Mouse (Mus musculus): Measurements from ENCODE around the gene Ptma.

Gene Ptma

DNA sequence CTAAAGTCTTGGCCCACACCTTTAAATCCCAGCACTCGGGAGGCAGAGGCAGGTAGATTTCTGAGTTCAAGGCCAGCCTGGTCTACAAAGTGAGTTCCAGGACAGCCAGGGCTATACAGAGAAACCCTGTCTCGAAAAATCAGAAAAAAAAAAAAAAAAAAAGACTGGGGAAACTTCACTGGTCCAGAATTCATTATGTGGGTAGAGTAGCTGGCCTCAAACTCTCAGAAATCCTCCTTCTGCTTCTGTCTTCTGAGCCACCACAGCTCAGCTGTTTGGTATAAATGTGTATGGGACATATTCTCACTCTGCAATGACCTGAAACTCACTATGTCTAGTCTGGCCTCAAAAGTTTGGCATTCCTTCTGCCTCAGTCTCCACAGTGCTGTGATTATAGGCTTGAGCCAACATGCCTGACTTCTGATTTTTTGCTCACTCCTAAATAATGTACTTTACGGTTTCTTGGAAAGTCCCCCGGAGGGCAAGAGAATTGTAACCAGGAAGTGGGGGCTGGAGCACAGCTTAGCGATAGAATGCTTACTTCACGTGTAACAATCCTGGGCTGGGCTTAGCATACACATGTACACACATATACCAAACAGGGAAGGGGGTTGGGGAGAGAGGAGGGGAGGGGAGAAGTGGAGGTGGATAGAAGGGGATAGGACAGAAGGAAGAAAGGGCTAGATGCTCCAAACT lies 10.7 kb upstream of the Ptma start:
- H3K9me3 ChIP-seq (ENCODE audit: low read length) = no peaks in the 10 kb centered on the region
- no peaks in the 10 kb centered on the region for H3K36me3 ChIP-seq (ENCODE audit: insufficient read depth, low read length)
- H3K4me3 ChIP-seq (replicated peaks; ENCODE audit: low read length) = no peak overlapping the region
- peaks cover 35% of the 10 kb centered on the region for H3K4me1 ChIP-seq (replicated peaks; ENCODE audit: low read depth, low read length)
- H3K27me3 ChIP-seq (ENCODE audit: insufficient read depth, low read length) = no peaks in the 10 kb centered on the region
- no peak for TF ChIP-seq CTCF (conservative IDR thresholded peaks at IDR 0.05; ENCODE audit: low read length)
- no peak for TF ChIP-seq POU5F1 (IDR thresholded peaks at IDR 0.05; ENCODE audit: borderline replicate concordance, low read length)
- TF ChIP-seq NANOG (IDR thresholded peaks at IDR 0.05; ENCODE audit: borderline replicate concordance, low read length) = no peak

DNA sequence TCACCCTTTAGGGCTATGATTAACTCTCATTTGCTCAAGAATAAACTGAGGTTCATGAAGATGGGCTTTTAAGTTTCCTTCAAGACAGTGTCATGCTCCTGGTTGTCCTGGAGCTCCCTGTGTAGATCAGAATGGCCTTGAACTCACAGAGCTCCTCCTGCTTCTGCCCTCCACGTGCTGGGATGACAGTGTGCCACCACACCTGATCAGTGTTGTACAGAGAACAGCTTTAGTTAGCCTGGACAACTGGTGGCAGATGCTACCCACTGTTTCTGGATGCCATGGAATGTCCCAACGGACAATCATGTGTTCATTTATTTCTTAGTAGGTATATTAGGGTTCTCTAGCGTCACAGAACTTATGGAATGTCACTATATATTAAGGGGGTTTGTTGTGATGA lies 9.4 kb upstream of the Ptma start:
- Histone ChIP-seq H3K9me3 (ENCODE audit: low read length) (no peaks in the 10 kb centered on the region), H3K27me3 (ENCODE audit: insufficient read depth, low read length) (no peaks in the 10 kb centered on the region)
- no peak for TF ChIP-seq POU5F1 (IDR thresholded peaks at IDR 0.05; ENCODE audit: borderline replicate concordance, low read length)
- no peak for TF ChIP-seq NANOG (IDR thresholded peaks at IDR 0.05; ENCODE audit: borderline replicate concordance, low read length)
- no peak for TF ChIP-seq CTCF (conservative IDR thresholded peaks at IDR 0.05; ENCODE audit: low read length)

DNA sequence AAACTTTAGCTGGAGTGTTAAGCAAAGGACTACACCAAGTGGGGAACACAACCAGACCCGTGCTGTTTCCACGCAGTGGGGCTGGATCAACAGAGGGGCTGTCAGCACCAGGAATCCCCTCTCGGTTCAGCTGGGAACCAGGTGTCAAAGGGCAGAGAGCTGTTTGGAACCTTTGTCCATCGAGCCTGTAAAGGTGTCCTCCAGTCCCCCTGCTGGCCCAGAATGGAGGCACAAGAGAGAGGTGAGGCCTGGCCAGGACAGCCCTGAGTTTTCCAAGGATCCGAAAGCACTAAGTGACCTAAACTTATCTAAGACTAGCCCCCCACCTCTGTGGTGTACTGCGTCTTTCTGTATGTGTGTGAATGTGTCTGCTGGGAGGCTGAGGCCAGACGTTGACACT lies 6.2 kb upstream of the Ptma start:
- no peaks in the 10 kb centered on the region for H3K36me3 ChIP-seq (ENCODE audit: insufficient read depth, low read length)
- no peak overlapping the region for H3K4me3 ChIP-seq (replicated peaks; ENCODE audit: low read length)
- no peaks in the 10 kb centered on the region for H3K27me3 ChIP-seq (ENCODE audit: insufficient read depth, low read length)
- H3K9me3 ChIP-seq (ENCODE audit: low read length) = no peaks in the 10 kb centered on the region
- TF ChIP-seq POU5F1 (IDR thresholded peaks at IDR 0.05; ENCODE audit: borderline replicate concordance, low read length) = no peak
- no peak for TF ChIP-seq NANOG (IDR thresholded peaks at IDR 0.05; ENCODE audit: borderline replicate concordance, low read length)
- 0 out of 2 replicates have a peak, but pooled peaks have one; percentile 13 for TF ChIP-seq CTCF (conservative IDR thresholded peaks at IDR 0.05; ENCODE audit: low read length)
- H3K4me1 ChIP-seq (replicated peaks; ENCODE audit: low read depth, low read length) = peaks cover 53% of the 10 kb centered on the region

More for the DNA sequence above, 9.4 kb upstream of the Ptma start:
- H3K36me3 ChIP-seq (ENCODE audit: insufficient read depth, low read length) = no peaks in the 10 kb centered on the region
- H3K4me3 ChIP-seq (replicated peaks; ENCODE audit: low read length) = no peak overlapping the region
- peaks cover 35% of the 10 kb centered on the region for H3K4me1 ChIP-seq (replicated peaks; ENCODE audit: low read depth, low read length)

DNA sequence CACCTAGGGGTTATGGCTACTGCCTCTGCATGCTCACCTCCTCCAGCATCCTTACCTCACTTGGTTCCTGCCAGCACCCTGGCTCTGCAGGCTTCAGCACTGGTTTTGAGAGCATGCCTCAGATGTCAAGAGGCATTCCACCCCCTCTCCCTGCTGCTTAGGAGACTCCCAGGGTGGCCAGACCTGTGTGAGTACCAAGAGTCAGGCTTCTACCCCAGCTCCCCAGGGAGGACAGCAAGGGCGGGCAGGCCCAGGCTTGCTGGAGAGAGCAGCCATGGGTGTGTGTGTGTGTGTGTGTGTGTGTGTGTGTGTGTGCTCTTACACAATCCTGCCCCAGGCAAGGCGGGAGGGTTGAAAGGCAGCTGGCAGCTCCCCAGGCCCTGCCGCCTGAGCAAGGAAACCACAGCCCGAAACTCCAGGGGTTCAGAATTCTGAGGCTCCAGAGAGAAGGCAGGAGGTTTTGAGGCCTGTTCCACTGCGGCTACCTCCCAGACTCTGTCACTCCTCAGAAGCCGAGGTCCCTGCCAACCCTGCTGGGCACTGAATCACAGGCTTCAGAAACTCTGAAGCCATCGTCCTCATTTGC lies 4.1 kb upstream of the Ptma start:
- Histone ChIP-seq H3K4me3 (replicated peaks; ENCODE audit: low read length) (peak overlapping the region; percentile 71), H3K27me3 (ENCODE audit: insufficient read depth, low read length) (no peaks in the 10 kb centered on the region), H3K9me3 (ENCODE audit: low read length) (no peaks in the 10 kb centered on the region), H3K4me1 (replicated peaks; ENCODE audit: low read depth, low read length) (peaks cover 47% of the 10 kb centered on the region), H3K36me3 (ENCODE audit: insufficient read depth, low read length) (peaks cover under 1% of the 10 kb centered on the region; the same call in 1 of the 2 replicates)
- TF ChIP-seq CTCF (conservative IDR thresholded peaks at IDR 0.05; ENCODE audit: low read length) (no peak), POU5F1 (IDR thresholded peaks at IDR 0.05; ENCODE audit: borderline replicate concordance, low read length) (no peak)

DNA sequence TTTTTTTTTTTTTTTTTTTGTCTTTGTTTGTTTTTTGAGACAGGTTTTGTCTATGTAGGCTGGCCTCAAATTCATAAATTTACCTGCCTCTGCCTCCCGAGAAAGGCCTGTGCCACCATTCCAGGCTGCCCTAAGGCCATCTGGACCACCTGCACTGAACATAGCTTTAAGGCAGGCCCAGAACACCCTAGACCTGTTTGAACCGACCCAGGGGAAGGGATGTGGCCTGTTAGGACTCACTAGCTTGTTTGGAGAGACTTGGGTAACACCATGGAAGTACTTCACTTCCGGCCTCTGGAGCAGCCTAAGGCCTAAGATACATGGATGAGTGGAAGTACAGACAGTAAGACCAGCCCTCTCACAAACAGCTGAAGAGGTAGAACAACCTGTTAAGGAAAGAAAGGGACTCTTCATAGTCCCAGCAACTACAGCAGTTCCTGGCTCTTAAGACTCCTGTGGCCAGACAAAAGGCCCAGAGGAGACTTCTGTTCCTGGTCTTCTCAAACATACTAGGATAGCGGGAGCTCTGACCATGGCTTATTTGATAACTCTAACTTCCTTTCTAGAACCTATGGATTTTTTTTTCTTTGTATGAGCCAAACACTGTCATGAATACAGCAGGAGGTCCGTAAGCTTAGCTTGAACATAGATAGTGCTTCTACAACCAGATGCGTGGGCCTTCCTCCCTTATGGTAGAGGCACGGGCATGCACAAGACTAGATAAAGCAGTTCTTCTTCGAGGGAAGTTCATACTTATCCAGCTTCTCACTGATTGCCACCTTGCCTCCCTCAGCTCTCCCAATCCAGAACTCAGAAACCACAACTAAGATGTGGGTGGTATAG lies 2.5 kb upstream of the Ptma start:
- Histone ChIP-seq H3K4me1 (replicated peaks; ENCODE audit: low read depth, low read length) (peaks cover 48% of the 10 kb centered on the region), H3K27me3 (ENCODE audit: insufficient read depth, low read length) (no peaks in the 10 kb centered on the region), H3K9me3 (ENCODE audit: low read length) (no peaks in the 10 kb centered on the region), H3K4me3 (replicated peaks; ENCODE audit: low read length) (peak overlapping the region; percentile 99), H3K36me3 (ENCODE audit: insufficient read depth, low read length) (peaks cover 15% of the 10 kb centered on the region)
- TF ChIP-seq NANOG (IDR thresholded peaks at IDR 0.05; ENCODE audit: borderline replicate concordance, low read length) (no peak), POU5F1 (IDR thresholded peaks at IDR 0.05; ENCODE audit: borderline replicate concordance, low read length) (no peak), CTCF (conservative IDR thresholded peaks at IDR 0.05; ENCODE audit: low read length) (no peak)

DNA sequence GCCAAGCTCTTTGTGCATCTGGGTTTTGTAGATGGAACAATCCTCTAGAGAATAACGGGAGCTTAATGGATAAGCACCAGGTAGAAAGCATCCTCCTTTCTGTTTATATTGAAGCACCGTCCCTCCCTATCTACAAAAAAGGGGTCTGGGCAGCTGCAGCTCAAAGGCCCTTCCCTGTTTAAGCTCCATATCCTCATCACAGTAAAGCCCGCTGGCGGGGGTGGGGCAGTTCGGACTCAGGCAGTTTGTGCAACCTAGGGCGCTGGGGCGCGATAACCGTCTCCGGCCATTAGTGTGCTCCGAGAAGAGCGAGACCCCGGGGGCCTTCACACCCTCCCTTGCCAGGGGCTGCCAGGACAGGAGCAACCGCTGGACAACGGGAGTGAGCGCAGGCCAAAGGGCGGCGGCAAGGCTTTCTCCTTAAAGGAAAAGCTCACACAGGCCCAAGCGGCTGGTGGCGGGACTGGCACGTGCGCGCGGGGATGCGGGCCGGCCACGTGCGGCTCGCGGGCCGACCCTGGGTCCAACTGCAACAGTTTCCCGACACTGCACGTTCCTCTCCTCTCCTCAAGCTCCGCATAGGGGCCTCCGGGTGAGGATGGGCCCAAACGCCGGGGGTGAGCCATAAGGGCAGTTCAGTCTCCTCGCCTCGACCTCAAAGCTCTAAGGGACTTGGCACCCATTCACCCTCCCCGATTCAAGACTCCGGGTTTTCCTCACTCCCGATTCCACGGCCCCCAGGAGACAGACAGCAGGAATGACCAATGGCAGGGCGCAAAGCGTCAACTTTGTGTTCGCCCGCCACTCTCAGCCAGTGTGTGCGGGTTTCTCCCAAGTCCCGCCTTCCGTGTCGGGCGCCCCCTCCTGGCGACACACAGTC lies 1.7 kb upstream of the Ptma start:
- H3K4me3 ChIP-seq (replicated peaks; ENCODE audit: low read length) = peak overlapping the region; percentile 99
- no peaks in the 10 kb centered on the region for H3K9me3 ChIP-seq (ENCODE audit: low read length)
- H3K4me1 ChIP-seq (replicated peaks; ENCODE audit: low read depth, low read length) = peaks cover 56% of the 10 kb centered on the region
- no peaks in the 10 kb centered on the region for H3K27me3 ChIP-seq (ENCODE audit: insufficient read depth, low read length)
- TF ChIP-seq CTCF (conservative IDR thresholded peaks at IDR 0.05; ENCODE audit: low read length) (peak; percentile 65), POU5F1 (IDR thresholded peaks at IDR 0.05; ENCODE audit: borderline replicate concordance, low read length) (no peak)
- H3K36me3 ChIP-seq (ENCODE audit: insufficient read depth, low read length) = peaks cover 24% of the 10 kb centered on the region

DNA sequence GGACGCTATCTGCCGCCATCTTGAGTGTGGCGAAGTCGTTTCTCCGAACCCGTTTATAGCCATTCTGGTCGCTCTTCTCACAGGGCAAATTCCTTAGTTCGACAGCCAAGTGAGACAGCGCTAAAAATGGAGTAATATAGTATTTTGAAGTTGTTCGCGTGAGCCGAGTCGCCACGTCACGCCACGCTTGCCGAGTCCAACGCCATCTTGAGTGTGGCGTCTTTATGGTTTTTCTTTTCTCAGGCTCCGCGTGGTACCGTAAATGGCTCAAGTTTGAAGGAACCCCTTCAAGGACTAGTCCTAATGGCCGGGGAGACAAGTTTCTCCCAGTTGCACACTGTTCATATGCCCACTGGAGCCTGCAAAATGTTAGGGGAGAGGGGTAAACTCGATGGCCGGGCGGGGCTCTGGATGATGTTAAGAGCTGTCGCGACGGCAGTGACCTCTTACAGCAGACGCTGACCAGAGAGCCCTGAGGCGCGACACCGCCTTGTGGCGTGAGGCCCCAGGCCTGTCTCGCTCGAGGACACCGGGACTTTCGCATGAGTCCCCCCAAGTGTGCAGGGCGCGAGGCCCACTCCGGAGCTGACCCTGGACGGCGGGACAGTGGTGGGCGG lies 919 bp upstream of the Ptma start:
- Histone ChIP-seq H3K9me3 (ENCODE audit: low read length) (no peaks in the 10 kb centered on the region), H3K36me3 (ENCODE audit: insufficient read depth, low read length) (peaks cover 26% of the 10 kb centered on the region), H3K4me1 (replicated peaks; ENCODE audit: low read depth, low read length) (peaks cover 51% of the 10 kb centered on the region), H3K27me3 (ENCODE audit: insufficient read depth, low read length) (no peaks in the 10 kb centered on the region), H3K4me3 (replicated peaks; ENCODE audit: low read length) (peak overlapping the region; percentile 99)
- TF ChIP-seq CTCF (conservative IDR thresholded peaks at IDR 0.05; ENCODE audit: low read length) (no peak), POU5F1 (IDR thresholded peaks at IDR 0.05; ENCODE audit: borderline replicate concordance, low read length) (no peak), NANOG (IDR thresholded peaks at IDR 0.05; ENCODE audit: borderline replicate concordance, low read length) (no peak)
